Mouse (Mus musculus) spleen, postnatal 4 days (tissue): ENCODE results near the gene Sept12.

Experiments
- DNase-seq, 2 experiments: peaks; one replicate each; pipeline ENCODE4 v3.0.0; 2022; ENCODE audit warnings: low spot score in 2 of 2

Gene Sept12

DNA sequence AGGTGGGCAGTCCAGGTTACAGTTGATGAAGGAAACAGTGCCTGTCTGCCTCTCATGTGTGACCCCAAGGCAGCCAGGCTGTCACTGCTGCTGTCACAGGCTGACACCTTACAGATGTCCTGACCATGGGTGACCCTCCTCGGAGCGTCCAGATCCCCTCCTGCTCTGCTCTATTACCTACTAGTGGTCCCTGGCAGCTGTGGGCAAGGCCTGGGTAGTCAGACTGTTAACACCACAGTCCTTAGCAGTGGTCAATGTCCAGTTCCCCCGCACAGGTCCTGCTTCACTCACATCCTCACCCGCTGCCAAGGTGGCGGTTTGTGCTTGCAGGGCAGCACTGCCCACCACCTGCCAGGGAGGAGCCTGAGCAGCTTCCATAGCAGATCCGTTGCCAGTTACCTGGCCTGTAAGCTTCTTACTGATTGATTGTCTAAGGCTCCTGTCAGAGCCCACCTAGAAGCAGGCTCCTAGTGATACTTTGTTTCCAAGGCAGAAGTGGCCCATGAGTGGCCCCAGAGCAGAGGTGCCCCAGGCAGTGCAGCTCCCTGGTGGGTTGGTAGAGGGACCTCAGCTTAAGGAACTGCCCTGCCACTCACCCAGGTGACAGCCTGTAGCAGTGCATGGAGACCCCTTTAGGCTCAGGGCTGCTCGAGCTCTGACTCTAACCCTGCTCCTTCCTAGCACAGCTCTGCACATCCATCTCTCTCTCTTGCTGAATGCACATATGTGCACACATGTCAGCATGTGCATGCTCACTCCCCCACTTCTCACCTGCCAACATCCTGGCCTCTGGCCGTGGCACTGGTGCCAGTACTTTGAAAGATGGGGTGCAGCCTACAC, 60.1 kb downstream of the Sept12 start:
- DNase-seq = no peak
